In genomic region chr2:167959384-167959911, GRCm38 (mm10) we compare ENCODE assay signal across 10 mouse cellular contexts. TPM values are rescaled to one million over a fixed set of nuclear protein-coding genes. Genes with fewer than 3 reads are reported as not detected.
A peak's percentile ranks its signal among the peaks of the same experiment; 100 is the strongest.
DNase-seq lines count a peak whose midpoint lies in the region; ATAC-seq and TF ChIP-seq lines count a peak whose summit lies in the region.
"Had no signal": no experiment of that assay in that cellular context is flagged by ENCODE, and none has a peak within 500 bp of the region (broad histone marks: within the 10 kb centered on the region; RNA-seq: fewer than 3 reads in every experiment).

No protein-coding gene starts in this region.

- H3K36me3 ChIP-seq in heart, embryonic 14.5 days (ENCODE audit: control insufficient read depth, insufficient read depth, low read length), result peaks cover 9% of the 10 kb centered on the region
- H3K36me3 ChIP-seq in hindbrain, postnatal 0 days (ENCODE audit: insufficient read depth, low read length), result peaks cover 10% of the 10 kb centered on the region; the same call in 1 of the 2 replicates

- peak overlapping the region; percentile 23 to 80 for H3K27ac ChIP-seq in heart, embryonic 14.5 days (replicated peaks in 1 of 2; ENCODE audit: control insufficient read depth in 1 of 2, insufficient read depth in 1 of 2, low read depth in 2 of 2, low read length in 2 of 2)
- H3K27ac ChIP-seq in hindbrain, postnatal 0 days, result peak overlapping the region; percentile 23; the same call in 1 of the 2 replicates

- H3K9ac ChIP-seq in heart, embryonic 14.5 days (ENCODE audit: low read length), result peak overlapping the region; percentile 44; the same call in 1 of the 2 replicates
- no peak overlapping the region for H3K9ac ChIP-seq in hindbrain, postnatal 0 days (replicated peaks; ENCODE audit: low read length)

- H3K9me3 ChIP-seq in heart, embryonic 14.5 days (ENCODE audit: control insufficient read depth, low read length), result no peaks in the 10 kb centered on the region
- H3K9me3 ChIP-seq in hindbrain, postnatal 0 days (ENCODE audit: low read length), result no peaks in the 10 kb centered on the region

- no peak for TF ChIP-seq CTCF in hindbrain, postnatal 0 days (IDR thresholded peaks at IDR 0.05; ENCODE audit: low read depth)

- H3K4me2 ChIP-seq in heart, embryonic 14.5 days (ENCODE audit: low read length), result peak overlapping the region; percentile 32
- H3K4me2 ChIP-seq in hindbrain, postnatal 0 days (ENCODE audit: low read depth, low read length), result no peak overlapping the region

- H3K27me3 ChIP-seq in heart, embryonic 14.5 days (ENCODE audit: control insufficient read depth, insufficient read depth, low read length), result no peaks in the 10 kb centered on the region
- H3K27me3 ChIP-seq in hindbrain, postnatal 0 days (ENCODE audit: insufficient read depth, low read length), result no peaks in the 10 kb centered on the region

- ATAC-seq in heart, embryonic 14.5 days (ENCODE audit: insufficient number of reproducible peaks, insufficient read depth, low FRiP score, low read depth), result no peak
- ATAC-seq in hindbrain, postnatal 0 days, result no peak
- ATAC-seq in megakaryocyte progenitor cell, adult 5-6 weeks (replicated peaks; ENCODE audit: poor library complexity), result peak; percentile 39; the same call in 1 of the 2 replicates

- no peak for DNase-seq in heart, adult 8-10 months (ENCODE audit: low spot score)
- peak; percentile 54 for DNase-seq in CD4-positive, CD25-positive, alpha-beta regulatory T cell, adult 2 months (ENCODE audit: low read depth, low spot score)
- no peak for DNase-seq in hindbrain, postnatal 0 days (ENCODE audit: low spot score)
- no peak for DNase-seq in T-cell, adult 2 months (ENCODE audit: low spot score)
- DNase-seq in urinary bladder, postnatal 10 days (ENCODE audit: low spot score), result no peak
- DNase-seq in c-Kit-positive CD71-positive TER-119-positive erythroid progenitor cells, embryonic 14.5 days (ENCODE audit: low spot score), result no peak
- DNase-seq: retina, postnatal 1 day had no signal

- H3K4me3 ChIP-seq in heart, embryonic 14.5 days (ENCODE audit: control insufficient read depth in 1 of 2, insufficient read depth in 1 of 2, low read depth in 1 of 2, low read length in 2 of 2), result no peak overlapping the region
- H3K4me3 ChIP-seq in hindbrain, postnatal 0 days (ENCODE audit: low read length), result no peak overlapping the region

- H3K4me1 ChIP-seq in heart, embryonic 14.5 days (ENCODE audit: control insufficient read depth in 2 of 2, insufficient read depth in 2 of 2, low read length in 2 of 2), result peaks cover 43 to 70% of the 10 kb centered on the region in 2 experiments
- peaks cover 9% of the 10 kb centered on the region; the same call in 1 of the 2 replicates for H3K4me1 ChIP-seq in hindbrain, postnatal 0 days (ENCODE audit: insufficient read depth, low read length)

- WGBS in heart, embryonic 14.5 days, result 61% methylated on average over 4 of the region's 4 CpGs
- WGBS in hindbrain, postnatal 0 days, result 82% methylated on average over 4 of the region's 4 CpGs

RNA-seq across cellular contexts. Expression of gene Ptpn1, which starts 27.6 kb away (rescaled TPM):
- polyA plus RNA-seq in heart, embryonic 14.5 days (2014; fragmentation: Nextera tagmentation; extraction: Ambion mirVana), result 40.7 and 41.5 TPM in 2 replicates
- 10 to 100 TPM; 14.7 to 17.6 (median 16.4) TPM for total RNA-seq in heart, adult 8-10 months (2022)
- 35.7 and 39.2 TPM in 2 replicates for total RNA-seq in hindbrain, postnatal 0 days (2014; rRNA removed)
- polyA plus RNA-seq in hindbrain, postnatal 0 days (2015; fragmentation: Nextera tagmentation; extraction: Ambion mirVana), result 60.0 and 60.1 TPM in 2 replicates
- total RNA-seq in megakaryocyte progenitor cell, adult 5-6 weeks (2015), result 13.8 and 15.8 TPM in 2 replicates
- total RNA-seq in megakaryocyte progenitor cell, adult 5-6 weeks (2017), result 58.4 and 65.8 TPM in 2 replicates

RNA-seq across cellular contexts. Expression of gene Ripor3, which starts 51.0 kb away (rescaled TPM):
- 0.81 and 1.00 TPM in 2 replicates for polyA plus RNA-seq in heart, embryonic 14.5 days (2014; fragmentation: Nextera tagmentation; extraction: Ambion mirVana)
- under 1 TPM; 0.25 to 0.66 (median 0.53) TPM for total RNA-seq in heart, adult 8-10 months (2022)
- total RNA-seq in hindbrain, postnatal 0 days (2014; rRNA removed), result 0.25 and 1.0 TPM in 2 replicates
- 0.45 TPM in 2 replicates for polyA plus RNA-seq in hindbrain, postnatal 0 days (2015; fragmentation: Nextera tagmentation; extraction: Ambion mirVana)
- total RNA-seq in megakaryocyte progenitor cell, adult 5-6 weeks (2015), result not detected in 2 replicates
- not detected in 2 replicates for total RNA-seq in megakaryocyte progenitor cell, adult 5-6 weeks (2017)
- total RNA-seq: MEL had no signal
